Mouse (Mus musculus) MEL (cell line): ENCODE results near the gene Mlxip. TPM values are rescaled to one million over a fixed set of nuclear protein-coding genes. Genes with fewer than 3 reads are reported as not detected.

Source experiments
- DNase-seq: peaks from one replicate; pipeline ENCODE4 v3.0.0; 2011; ENCODE audit warnings: low read depth, low spot score
- H3K27ac ChIP-seq: 2 replicates; pipeline ENCODE4 v1.5.1; 2012; ENCODE audit warnings: low read depth, mild to moderate bottlenecking, control low read depth, low read length, moderate library complexity; ENCODE audit not compliant: control insufficient read depth
- H3K27me3 ChIP-seq, 2 experiments: fragments of 150-350 bp in 1 of 2; sonication (generic) in 1 of 2; 2 replicates each; pipeline ENCODE4 v1.6.1; 2012; ENCODE audit warnings: low read length in 2 of 2, mild to moderate bottlenecking in 2 of 2, improper control_type of control experiment in 1 of 2, moderate library complexity in 1 of 2; ENCODE audit not compliant: insufficient read depth in 2 of 2, control insufficient read depth in 1 of 2
- H3K36me3 ChIP-seq, 2 experiments: 2 replicates each; pipeline ENCODE4 v1.6.1; 2012 to 2014; ENCODE audit warnings: low read length in 2 of 2, improper control_type of control experiment in 1 of 2, inconsistent platforms in 1 of 2, mild to moderate bottlenecking in 1 of 2; ENCODE audit not compliant: insufficient read depth in 2 of 2, control insufficient read depth in 1 of 2
- H3K4me1 ChIP-seq, 2 experiments: fragments of 150-350 bp in 1 of 2; sonication (generic) in 1 of 2; 2 replicates each; pipeline ENCODE4 v1.6.1; 2012; ENCODE audit warnings: low read length in 2 of 2, improper control_type of control experiment in 1 of 2, mild to moderate bottlenecking in 1 of 2; ENCODE audit not compliant: insufficient read depth in 2 of 2, control insufficient read depth in 1 of 2
- H3K4me3 ChIP-seq, 2 experiments: fragments of 150-350 bp in 1 of 2; sonication (generic) in 1 of 2; 2 replicates each; pipeline ENCODE4 v1.5.1; 2012; ENCODE audit warnings: low read depth in 2 of 2, low read length in 2 of 2, mild to moderate bottlenecking in 2 of 2, moderate library complexity in 2 of 2, control low read depth in 1 of 2, improper control_type of control experiment in 1 of 2; ENCODE audit not compliant: control insufficient read depth in 1 of 2, insufficient read depth in 1 of 2
- H3K79me2 ChIP-seq: 2 replicates; pipeline ENCODE4 v1.6.1; 2012; ENCODE audit warnings: mild to moderate bottlenecking, low read length, moderate library complexity; ENCODE audit not compliant: control insufficient read depth, poor library complexity, insufficient read depth
- H3K9ac ChIP-seq: 2 replicates; pipeline ENCODE4 v1.6.1; 2012; ENCODE audit warnings: low read depth, mild to moderate bottlenecking, control low read depth, low read length, moderate library complexity; ENCODE audit not compliant: control insufficient read depth, poor library complexity, severe bottlenecking
- H3K9me3 ChIP-seq: fragments of 150-350 bp; sonication (generic); replicated peaks from 2 replicates; pipeline ENCODE4 v1.6.1; 2012; ENCODE audit warnings: mild to moderate bottlenecking, low read length, improper control_type of control experiment, moderate library complexity; ENCODE audit not compliant: insufficient read depth
- CHD1 ChIP-seq: IDR thresholded peaks from 2 replicates; pipeline ENCODE4 v1.6.1; 2012; ENCODE audit warnings: low read depth, mild to moderate bottlenecking, inconsistent platforms, low read length, improper control_type of control experiment
- CHD2 ChIP-seq: IDR thresholded peaks from 2 replicates; pipeline ENCODE4 v1.6.1; 2011; ENCODE audit warnings: low read length, improper control_type of control experiment
- ELF1 ChIP-seq: IDR thresholded peaks from 2 replicates; pipeline ENCODE4 v1.6.1; 2014; ENCODE audit warnings: low read depth, mild to moderate bottlenecking, inconsistent platforms, low read length, improper control_type of control experiment, moderate library complexity
- ETS1 ChIP-seq: IDR thresholded peaks from 2 replicates; pipeline ENCODE4 v1.6.1; 2012; ENCODE audit warnings: low read depth, mild to moderate bottlenecking, inconsistent platforms, low read length, improper control_type of control experiment, moderate library complexity
- GABPA ChIP-seq: IDR thresholded peaks from 2 replicates; pipeline ENCODE4 v1.6.1; 2012; ENCODE audit warnings: low read depth, mild to moderate bottlenecking, inconsistent platforms, low read length, improper control_type of control experiment, moderate library complexity
- JUND ChIP-seq: IDR thresholded peaks from 2 replicates; pipeline ENCODE4 v1.6.1; 2011; ENCODE audit warnings: low read depth, mild to moderate bottlenecking, improper control_type of control experiment, low read length
- KAT2A ChIP-seq: conservative IDR thresholded peaks from 2 replicates; pipeline ENCODE4 v1.6.1; 2012; ENCODE audit warnings: low read depth, low read length, improper control_type of control experiment, inconsistent platforms
- MAFK ChIP-seq: IDR thresholded peaks from 2 replicates; pipeline ENCODE4 v1.6.1; 2011; ENCODE audit warnings: low read depth, mild to moderate bottlenecking, low read length, improper control_type of control experiment, borderline replicate concordance
- MAX ChIP-seq: IDR thresholded peaks from 2 replicates; pipeline ENCODE4 v1.6.1; 2011; ENCODE audit warnings: low read length, improper control_type of control experiment
- MXI1 ChIP-seq: IDR thresholded peaks from 2 replicates; pipeline ENCODE4 v1.6.1; 2011; ENCODE audit warnings: mild to moderate bottlenecking, low read depth, low read length, improper control_type of control experiment
- MYC ChIP-seq: IDR thresholded peaks from 2 replicates; pipeline ENCODE4 v1.6.1; 2011; ENCODE audit warnings: low read depth, mild to moderate bottlenecking, low read length, improper control_type of control experiment, moderate library complexity
- NELFE ChIP-seq: IDR thresholded peaks from 2 replicates; pipeline ENCODE4 v1.6.1; 2011; ENCODE audit warnings: low read depth, low read length, improper control_type of control experiment
- RAD21 ChIP-seq: IDR thresholded peaks from 2 replicates; pipeline ENCODE4 v1.6.1; 2011; ENCODE audit warnings: mild to moderate bottlenecking, low read depth, low read length, improper control_type of control experiment
- SIN3A ChIP-seq: IDR thresholded peaks from 2 replicates; pipeline ENCODE4 v1.6.1; 2012; ENCODE audit warnings: low read length, improper control_type of control experiment, inconsistent platforms
- SMC3 ChIP-seq: IDR thresholded peaks from 2 replicates; pipeline ENCODE4 v1.6.1; 2011; ENCODE audit warnings: low read depth, low read length, improper control_type of control experiment
- TAL1 ChIP-seq: IDR thresholded peaks from 2 replicates; pipeline ENCODE4 v1.6.1; 2012; ENCODE audit warnings: mild to moderate bottlenecking, inconsistent platforms, low read length, moderate library complexity, mixed read lengths
- TCF12 ChIP-seq: IDR thresholded peaks from 2 replicates; pipeline ENCODE4 v1.6.1; 2014; ENCODE audit warnings: low read depth, mild to moderate bottlenecking, inconsistent platforms, low read length, improper control_type of control experiment, moderate library complexity
- USF2 ChIP-seq, 2 experiments: IDR thresholded peaks; 2 replicates each; pipeline ENCODE4 v1.6.1; 2011 to 2012; ENCODE audit warnings: improper control_type of control experiment in 2 of 2, low read length in 2 of 2, borderline replicate concordance in 1 of 2, inconsistent platforms in 1 of 2, low read depth in 1 of 2, mild to moderate bottlenecking in 1 of 2; ENCODE audit not compliant: insufficient read depth in 1 of 2
- ZC3H11A ChIP-seq: IDR thresholded peaks from 2 replicates; pipeline ENCODE4 v1.6.1; 2012; ENCODE audit warnings: low read depth, mild to moderate bottlenecking, inconsistent platforms, low read length, improper control_type of control experiment
- ZMIZ1 ChIP-seq: IDR thresholded peaks from 2 replicates; pipeline ENCODE4 v1.6.1; 2012; ENCODE audit warnings: low read depth, mild to moderate bottlenecking, inconsistent platforms, low read length, improper control_type of control experiment, moderate library complexity
- polyA plus RNA-seq, 2 experiments: library from polyadenylated mRNA; stranded (reverse) in 1 of 2; unstranded in 1 of 2; fragments of >175 nt in 1 of 2; fragments of >200 nt in 1 of 2; gene quantifications; 2 replicates each; pipeline versions ENCODE4 v1.2.1 to v1.2.4; 2012; ENCODE audit warnings: low replicate concordance in 2 of 2, low read depth in 1 of 2; ENCODE audit not compliant: insufficient read length in 2 of 2, insufficient read depth in 1 of 2, missing spikeins in 1 of 2
- total RNA-seq: library from RNA; depleted of rRNA; stranded (reverse); fragments of 300-350 nt; gene quantifications from 2 replicates; pipeline ENCODE4 v1.2.3, GENCODE M21; 2012

The Mlxip gene
- total and polyA plus RNA-seq, 3 experiments, result 5.2 to 21.9 TPM; not detected in 1

DNA sequence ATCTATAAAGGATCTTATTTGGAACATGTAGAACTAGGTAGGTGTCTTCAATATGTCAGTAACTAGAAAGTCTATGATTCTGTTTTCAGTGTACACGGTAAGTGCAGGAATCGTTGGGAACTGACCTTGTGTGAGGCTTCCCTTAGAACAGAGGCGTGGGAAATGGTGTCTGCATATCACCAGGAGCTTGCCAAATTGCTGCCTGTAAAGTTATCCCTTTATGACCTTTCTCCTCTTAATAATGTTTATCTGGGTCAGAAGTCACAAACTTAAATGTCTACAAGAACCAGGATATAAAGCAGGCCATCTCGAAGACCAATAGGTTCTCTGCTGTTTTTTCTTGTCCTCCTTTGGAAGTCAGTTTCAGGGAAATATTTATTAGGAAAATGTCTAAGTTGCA, 17.6 kb downstream of the Mlxip start:
- no peak for TF ChIP-seq MAFK
- no peak for TF ChIP-seq GABPA
- no peak for TF ChIP-seq ELF1
- TF ChIP-seq NELFE, result no peak
- TF ChIP-seq RAD21, result no peak
- Histone ChIP-seq H3K9me3 (no peaks in the 10 kb centered on the region), H3K27me3 (no peaks in the 10 kb centered on the region), H3K9ac (no peak overlapping the region), H3K36me3 (peaks cover 5 to 17% of the 10 kb centered on the region in 2 experiments), H3K79me2 (peaks cover 12% of the 10 kb centered on the region), H3K4me1 (peaks cover 5 to 23% of the 10 kb centered on the region in 2 experiments; a peak in 3 of 4 replicates), H3K27ac (no peak overlapping the region), H3K4me3 (no peak overlapping the region)
- no peak for DNase-seq

DNA sequence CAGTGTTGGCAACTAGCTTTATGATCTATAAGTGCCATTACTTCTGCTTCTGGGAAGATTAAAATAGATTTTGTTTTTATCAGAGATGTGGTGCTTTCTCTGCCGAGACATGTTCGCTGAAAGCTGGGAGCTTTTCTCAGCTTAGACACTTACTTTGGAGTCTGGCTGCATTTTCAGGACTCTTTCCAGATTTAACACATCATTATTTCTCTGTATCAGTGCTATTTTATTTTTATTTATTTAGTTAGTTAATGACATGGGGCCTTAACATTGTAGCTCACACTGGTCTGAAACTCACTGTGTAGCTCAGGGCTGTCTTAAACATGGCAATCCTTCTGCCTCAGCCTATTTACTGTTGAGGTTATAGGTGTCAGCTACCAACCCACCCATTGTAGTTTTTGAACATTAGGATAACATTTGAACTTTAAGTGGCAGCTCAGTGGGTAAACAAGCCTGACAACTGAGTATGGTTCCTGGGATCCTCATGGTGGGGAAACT, 19.3 kb downstream of the Mlxip start:
- Histone ChIP-seq H3K9me3 (no peaks in the 10 kb centered on the region), H3K9ac (no peak overlapping the region), H3K27me3 (no peaks in the 10 kb centered on the region), H3K36me3 (peaks cover 5 to 18% of the 10 kb centered on the region in 2 experiments), H3K79me2 (peaks cover 17% of the 10 kb centered on the region), H3K4me1 (peaks cover 5 to 23% of the 10 kb centered on the region in 2 experiments; a peak in 3 of 4 replicates), H3K27ac (no peak overlapping the region), H3K4me3 (no peak overlapping the region)
- no peak for TF ChIP-seq SMC3
- TF ChIP-seq CHD2, result no peak
- no peak for TF ChIP-seq USF2 (IDR thresholded peaks at IDR 0.05; ENCODE audit: borderline replicate concordance in 1 of 2, insufficient read depth in 1 of 2, low read depth in 1 of 2, low read length in 2 of 2)
- no peak for TF ChIP-seq ZMIZ1
- TF ChIP-seq JUND, result no peak
- TF ChIP-seq MXI1, result no peak
- TF ChIP-seq ELF1, result no peak
- no peak for TF ChIP-seq MAX
- no peak for TF ChIP-seq TCF12
- no peak for TF ChIP-seq GABPA
- no peak for TF ChIP-seq ZC3H11A
- no peak for TF ChIP-seq SIN3A
- no peak for TF ChIP-seq MYC
- TF ChIP-seq RAD21, result no peak
- no peak for TF ChIP-seq MAFK
- no peak for TF ChIP-seq KAT2A
- TF ChIP-seq CHD1, result no peak
- no peak for TF ChIP-seq TAL1
- no peak for TF ChIP-seq ETS1
- DNase-seq, result no peak
